In genomic region chr3:107326442-107326841, GRCm38 (mm10) we compare ENCODE assay signal across 3 mouse cellular contexts.
TF ChIP-seq lines count a peak whose summit lies in the region.

No protein-coding gene starts in this region.

TF ChIP-seq in CH12.LX, 34 proteins besides CTCF, POLR2A, EP300 and RAD21 (continued from another document):
- TF ChIP-seq RCOR1 (conservative IDR thresholded peaks at IDR 0.05; ENCODE audit: low read depth, low read length) (no peak), ZNF384 (IDR thresholded peaks at IDR 0.05; ENCODE audit: low read depth, low read length) (peak; percentile 63), ETS1 (conservative IDR thresholded peaks at IDR 0.05; ENCODE audit: low read depth, low read length) (no peak)

TF ChIP-seq in ES-E14, 5 proteins besides CTCF, POLR2A, EP300 and RAD21 (continued from another document):
- TF ChIP-seq CHD2 (IDR thresholded peaks at IDR 0.05; ENCODE audit: low read depth, low read length) (no peak), MAFK (IDR thresholded peaks at IDR 0.05; ENCODE audit: insufficient read depth, low read depth, low read length) (no peak), ZC3H11A (IDR thresholded peaks at IDR 0.05; ENCODE audit: borderline replicate concordance, low read depth, low read length) (no peak), HCFC1 (IDR thresholded peaks at IDR 0.05; ENCODE audit: borderline replicate concordance, insufficient read depth, low read length) (no peak)

TF ChIP-seq in MEL, 35 proteins besides CTCF, POLR2A, EP300 and RAD21 (continued from another document):
- peak; percentile 58; the same call in 1 of the 2 replicates for TF ChIP-seq ZNF384 (IDR thresholded peaks at IDR 0.05; ENCODE audit: low read depth, low read length)
- TF ChIP-seq MEF2A (IDR thresholded peaks at IDR 0.05; ENCODE audit: extremely low read depth, insufficient replicate concordance, low read depth, low read length, poor library complexity, severe bottlenecking), result no peak
- TF ChIP-seq HCFC1 (IDR thresholded peaks at IDR 0.05; ENCODE audit: low read depth, low read length), result no peak
- TF ChIP-seq BHLHE40 (IDR thresholded peaks at IDR 0.05; ENCODE audit: borderline replicate concordance, low read depth, low read length), result no peak
- TF ChIP-seq TCF12 (IDR thresholded peaks at IDR 0.05; ENCODE audit: low read depth, low read length), result no peak
- TF ChIP-seq POLR2AphosphoS2 (IDR thresholded peaks at IDR 0.05; ENCODE audit: low read length), result no peak
